Comparison of ENCODE assay signal across 12 mouse cellular contexts in genomic region chr9:65721161-65721566, GRCm38 (mm10). TPM values are rescaled to one million over a fixed set of nuclear protein-coding genes. Genes with fewer than 3 reads are reported as not detected.
DNase-seq lines count a peak whose midpoint lies in the region; ATAC-seq and TF ChIP-seq lines count a peak whose summit lies in the region.
"Had no signal": no experiment of that assay in that cellular context is flagged by ENCODE, and none has a peak within 500 bp of the region (broad histone marks: within the 10 kb centered on the region; RNA-seq: fewer than 3 reads in every experiment).

No protein-coding gene starts in this region.

- no peaks in the 10 kb centered on the region for H3K9me3 ChIP-seq in hindbrain, embryonic 11.5 days (ENCODE audit: control insufficient read depth, low read length)
- no peaks in the 10 kb centered on the region for H3K9me3 ChIP-seq in hindbrain, embryonic 16.5 days (ENCODE audit: control insufficient read depth, low read length)
- H3K9me3 ChIP-seq in heart, embryonic 14.5 days (ENCODE audit: control insufficient read depth, low read length), result no peaks in the 10 kb centered on the region
- H3K9me3 ChIP-seq: G1E; liver, embryonic 13.5 days had no signal

- H3K27ac ChIP-seq in hindbrain, embryonic 11.5 days (ENCODE audit: low read depth, low read length), result no peak overlapping the region
- no peak overlapping the region for H3K27ac ChIP-seq in hindbrain, embryonic 16.5 days (ENCODE audit: low read depth, low read length)
- H3K27ac ChIP-seq in heart, embryonic 14.5 days (replicated peaks in 1 of 2; ENCODE audit: control insufficient read depth in 1 of 2, insufficient read depth in 1 of 2, low read depth in 2 of 2, low read length in 2 of 2), result peak overlapping the region; percentile 29 to 65
- H3K27ac ChIP-seq: liver, embryonic 13.5 days had no signal

- H3K4me3 ChIP-seq in hindbrain, embryonic 11.5 days (ENCODE audit: low read depth, low read length), result no peak overlapping the region
- H3K4me3 ChIP-seq in hindbrain, embryonic 16.5 days (ENCODE audit: low read length), result no peak overlapping the region
- no peak overlapping the region for H3K4me3 ChIP-seq in heart, embryonic 14.5 days (ENCODE audit: control insufficient read depth in 1 of 2, insufficient read depth in 1 of 2, low read depth in 1 of 2, low read length in 2 of 2)
- H3K4me3 ChIP-seq: liver, embryonic 13.5 days had no signal

- 41% methylated on average over 10 of the region's 10 CpGs for WGBS in hindbrain, embryonic 11.5 days
- WGBS in hindbrain, embryonic 16.5 days, result 44% methylated on average over 10 of the region's 10 CpGs
- WGBS in heart, embryonic 14.5 days, result 22% methylated on average over 10 of the region's 10 CpGs

- no peak overlapping the region for H3K4me2 ChIP-seq in hindbrain, embryonic 11.5 days (replicated peaks; ENCODE audit: low read depth, low read length)
- H3K4me2 ChIP-seq in hindbrain, embryonic 16.5 days (ENCODE audit: low read length), result no peak overlapping the region
- peak overlapping the region; percentile 24; the same call in 1 of the 2 replicates for H3K4me2 ChIP-seq in heart, embryonic 14.5 days (ENCODE audit: low read length)
- H3K4me2 ChIP-seq: liver, embryonic 13.5 days had no signal

- H3K36me3 ChIP-seq in hindbrain, embryonic 11.5 days (ENCODE audit: control insufficient read depth, insufficient read depth, low read length), result no peaks in the 10 kb centered on the region
- H3K36me3 ChIP-seq in hindbrain, embryonic 16.5 days (ENCODE audit: control insufficient read depth, insufficient read depth, low read length), result no peaks in the 10 kb centered on the region
- no peaks in the 10 kb centered on the region for H3K36me3 ChIP-seq in heart, embryonic 14.5 days (ENCODE audit: control insufficient read depth, insufficient read depth, low read length)
- H3K36me3 ChIP-seq: liver, embryonic 13.5 days had no signal

- H3K9ac ChIP-seq in hindbrain, embryonic 11.5 days (ENCODE audit: low read depth, low read length), result no peak overlapping the region
- no peak overlapping the region for H3K9ac ChIP-seq in hindbrain, embryonic 16.5 days (ENCODE audit: low read depth, low read length)
- H3K9ac ChIP-seq in heart, embryonic 14.5 days (ENCODE audit: low read length), result 0 out of 2 replicates have a peak overlapping the region, but pooled peaks have one; percentile 31
- H3K9ac ChIP-seq: liver, embryonic 13.5 days had no signal

- ATAC-seq in hindbrain, embryonic 11.5 days (ENCODE audit: low FRiP score), result no peak
- no peak for ATAC-seq in hindbrain, embryonic 16.5 days
- peak; percentile 48; the same call in 1 of the 2 replicates for ATAC-seq in heart, embryonic 14.5 days (ENCODE audit: insufficient number of reproducible peaks, insufficient read depth, low FRiP score, low read depth)

- peak; percentile 22 for DNase-seq in hindbrain, embryonic 11.5 days (ENCODE audit: low spot score)
- peak; percentile 17 for DNase-seq in brain, embryonic 14.5 days (ENCODE audit: low read depth)
- peak; percentile 39 to 62 for DNase-seq in kidney, postnatal 25 days
- no peak for DNase-seq in ovary, adult 18-20 months (ENCODE audit: low spot score)
- DNase-seq in liver, result no peak
- DNase-seq in thymus, postnatal 10 days (ENCODE audit: low spot score in 2 of 2), result no peak
- DNase-seq: cerebellum, adult 11 months; liver, embryonic 13.5 days; thymus, postnatal 36 days had no signal

- no peaks in the 10 kb centered on the region for H3K27me3 ChIP-seq in hindbrain, embryonic 11.5 days (ENCODE audit: control insufficient read depth, insufficient read depth, low read length)
- no peaks in the 10 kb centered on the region for H3K27me3 ChIP-seq in hindbrain, embryonic 16.5 days (replicated peaks; ENCODE audit: control insufficient read depth, insufficient read depth, low read length)
- H3K27me3 ChIP-seq in heart, embryonic 14.5 days (ENCODE audit: control insufficient read depth, insufficient read depth, low read length), result no peaks in the 10 kb centered on the region
- H3K27me3 ChIP-seq: liver, embryonic 13.5 days had no signal

- no peak for TF ChIP-seq CTCF in brain, embryonic 14.5 days (IDR thresholded peaks at IDR 0.05; ENCODE audit: borderline replicate concordance, extremely low read depth, insufficient read depth, insufficient read length)

- H3K4me1 ChIP-seq in hindbrain, embryonic 11.5 days (replicated peaks; ENCODE audit: control insufficient read depth, insufficient read depth, low read length), result peaks cover 7% of the 10 kb centered on the region; the same call in 1 of the 2 replicates
- H3K4me1 ChIP-seq in hindbrain, embryonic 16.5 days (ENCODE audit: control insufficient read depth, insufficient read depth, low read depth, low read length), result peaks cover 25% of the 10 kb centered on the region
- peaks cover 21 to 49% of the 10 kb centered on the region in 2 experiments for H3K4me1 ChIP-seq in heart, embryonic 14.5 days (ENCODE audit: control insufficient read depth in 2 of 2, insufficient read depth in 2 of 2, low read length in 2 of 2)

- no peak for TF ChIP-seq POLR2A in brain, embryonic 14.5 days (IDR thresholded peaks at IDR 0.05; ENCODE audit: borderline replicate concordance, extremely low read depth, insufficient read depth, insufficient read length, poor library complexity, severe bottlenecking)

RNA-seq across cellular contexts. Expression of gene Oaz2, which starts 53.4 kb away (rescaled TPM):
- 204 and 224 TPM in 2 replicates for polyA plus RNA-seq in hindbrain, embryonic 11.5 days (2014; fragmentation: Nextera tagmentation; extraction: Ambion mirVana)
- polyA plus RNA-seq in hindbrain, embryonic 16.5 days (2015; fragmentation: Nextera tagmentation; extraction: Ambion mirVana), result 419 and 449 TPM in 2 replicates
- polyA plus RNA-seq in brain, embryonic 14.5 days (2012; rRNA removed), result 216 and 247 TPM in 2 replicates
- 210 and 223 TPM in 2 replicates for polyA plus RNA-seq in heart, embryonic 14.5 days (2014; fragmentation: Nextera tagmentation; extraction: Ambion mirVana)

Comparison
In these comparisons a context has a peak if more than half of its experiments do, and no peak if none do; other contexts are left out.
1. DNase-seq: peak in hindbrain, embryonic 11.5 days (single experiment), brain, embryonic 14.5 days (single experiment) and kidney, postnatal 25 days (2 of 2); none in ovary, adult 18-20 months (single experiment), liver (single experiment) and thymus, postnatal 10 days (0 of 2).
2. H3K27ac ChIP-seq: peak in heart, embryonic 14.5 days (2 of 2); none in hindbrain, embryonic 11.5 days (single experiment) and hindbrain, embryonic 16.5 days (single experiment).